Mouse (Mus musculus): ENCODE data around the gene Map2k3. TPM values are rescaled to one million over a fixed set of nuclear protein-coding genes. Genes with fewer than 3 reads are reported as not detected.

The Map2k3 gene
- total RNA-seq, 1 experiment from 2014 or later, result 18.3 TPM

DNA sequence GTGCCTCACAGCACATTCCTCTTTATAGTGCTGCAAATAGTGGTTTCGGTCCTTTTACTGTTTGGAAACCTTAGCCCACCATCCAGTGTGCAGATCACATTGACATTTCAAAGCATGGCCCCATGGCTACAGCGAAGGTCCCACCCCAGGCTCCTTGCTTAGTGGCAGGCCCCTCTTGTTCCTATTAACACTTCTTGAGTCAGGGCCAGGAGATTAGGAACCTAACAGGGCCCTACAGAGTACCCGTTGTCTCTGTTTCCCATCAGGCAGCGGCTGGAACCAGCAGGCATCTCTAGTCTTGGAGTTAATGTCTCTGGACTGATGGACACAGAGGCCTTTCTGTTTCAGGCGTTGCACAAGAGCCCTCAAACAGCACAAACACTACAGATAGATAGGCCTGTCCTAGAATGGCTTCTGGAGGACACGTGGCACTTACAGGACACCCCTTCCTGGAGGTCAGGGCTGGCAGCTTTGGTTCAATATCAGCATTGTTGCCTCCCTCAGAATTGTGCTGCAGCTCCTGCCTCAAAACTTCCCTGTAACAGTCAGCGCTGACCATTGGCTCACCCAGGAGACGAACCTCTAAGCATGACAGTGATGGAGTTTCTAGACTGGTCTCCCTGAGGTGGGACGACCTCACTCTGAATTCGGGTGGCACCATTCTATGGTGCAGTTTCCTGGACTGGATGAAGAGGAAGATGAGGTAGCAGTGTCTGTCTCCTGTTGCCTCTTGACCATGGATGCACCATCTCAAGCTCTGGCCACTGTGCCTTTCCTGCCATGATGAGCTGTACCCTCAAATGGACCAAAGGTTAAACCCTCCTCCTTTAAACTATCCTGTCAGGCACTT, 22.6 kb downstream of the Map2k3 start:
- ATAC-seq (replicated peaks; ENCODE audit: low read depth, poor library complexity, severe bottlenecking), result no peak

DNA sequence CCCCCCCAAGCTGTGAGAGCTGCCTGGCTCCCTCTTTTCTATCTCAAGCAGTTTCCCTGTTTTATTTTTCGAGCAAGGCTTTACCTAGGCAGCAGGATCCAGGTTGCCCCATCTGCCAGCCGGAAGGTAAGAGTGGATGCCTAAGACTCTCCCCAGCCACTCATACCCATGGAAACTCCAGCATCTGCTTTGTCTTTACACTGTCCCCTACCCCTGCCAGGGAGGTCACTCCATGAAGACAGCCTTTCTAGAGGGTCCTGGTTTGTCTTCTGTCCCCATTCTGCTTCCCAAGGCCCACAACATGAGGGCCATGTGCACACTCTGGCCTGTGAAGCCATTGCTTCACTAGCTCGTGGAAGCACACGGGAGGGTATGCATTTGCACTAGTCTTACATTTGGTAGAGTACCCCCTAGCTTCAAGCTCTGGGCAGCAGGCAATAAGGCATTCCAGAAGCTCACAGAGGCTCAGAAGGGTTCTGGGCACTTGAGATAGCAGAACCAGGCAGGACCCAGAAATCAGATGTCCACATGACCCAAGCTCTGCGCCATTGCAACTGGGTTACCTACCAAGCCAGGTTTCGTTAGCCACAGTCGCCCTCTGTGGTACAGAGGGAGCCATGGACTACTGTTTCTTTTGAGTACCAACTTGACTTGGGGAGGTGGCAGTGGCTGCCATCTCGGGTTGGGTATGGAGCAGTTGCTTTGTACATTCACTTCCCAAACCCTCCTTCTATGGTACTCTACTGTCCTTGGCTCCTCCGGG, 24.0 kb downstream of the Map2k3 start:
- ATAC-seq (replicated peaks; ENCODE audit: low read depth, poor library complexity, severe bottlenecking), result no peak

DNA sequence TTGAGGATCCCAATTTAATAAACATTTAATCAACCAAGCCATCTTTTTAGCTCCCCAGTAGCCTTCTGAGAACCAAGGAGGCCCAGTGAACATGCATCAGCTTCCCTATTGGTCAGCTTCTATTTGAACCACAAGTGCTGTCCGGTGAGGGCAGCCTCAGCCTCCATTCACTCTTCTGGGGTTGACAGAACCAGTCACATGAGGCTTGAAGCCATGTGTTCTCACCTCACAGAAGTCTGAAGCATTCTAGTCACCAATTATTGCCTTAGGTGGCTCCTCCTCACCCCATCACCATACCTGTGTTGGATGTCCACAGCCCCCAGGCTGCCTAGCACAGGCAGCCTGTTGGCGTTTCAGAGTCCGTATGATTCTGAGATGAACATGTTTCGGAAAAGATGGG, 27.1 kb downstream of the Map2k3 start:
- no peak for ATAC-seq (replicated peaks; ENCODE audit: low read depth, poor library complexity, severe bottlenecking)

DNA sequence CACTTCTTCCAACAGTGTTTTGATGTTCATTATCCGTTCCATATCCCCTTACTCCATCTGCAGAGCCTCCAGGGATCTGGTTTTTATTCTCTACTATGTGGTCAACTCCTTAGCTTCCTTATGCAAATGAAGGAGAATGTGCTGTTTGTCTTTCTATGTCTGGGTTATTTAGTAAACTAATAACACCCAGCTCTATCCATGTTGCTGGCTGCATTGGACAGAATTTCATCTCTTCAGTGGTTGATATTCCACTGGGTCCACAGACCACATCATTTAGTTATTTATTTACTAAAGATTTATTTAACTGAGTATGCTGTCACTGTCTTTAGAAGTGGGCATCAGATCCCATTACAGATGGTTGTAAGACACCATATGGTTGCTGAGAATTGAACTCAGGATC, 29.3 kb downstream of the Map2k3 start:
- ATAC-seq (replicated peaks; ENCODE audit: low read depth, poor library complexity, severe bottlenecking), result no peak

DNA sequence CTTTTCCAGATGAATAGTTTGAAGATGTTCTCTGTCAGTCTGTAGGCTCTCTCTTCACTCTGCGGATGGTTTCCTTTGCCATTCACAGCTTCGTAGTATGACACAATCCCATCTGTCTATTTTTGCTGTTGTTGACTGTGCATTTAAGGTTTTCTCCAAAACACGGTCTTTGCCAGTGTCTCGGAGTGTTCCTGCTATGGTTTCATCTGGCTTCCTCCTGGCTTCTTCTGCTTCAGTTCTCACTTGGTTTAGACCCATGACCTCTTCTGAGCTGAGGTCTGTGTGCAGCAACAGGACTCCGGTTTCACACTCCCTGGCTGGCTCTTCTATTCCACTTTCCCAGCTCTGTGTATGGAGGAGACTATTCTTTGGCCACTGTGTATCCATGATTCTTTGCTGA, 30.9 kb downstream of the Map2k3 start:
- ATAC-seq (replicated peaks; ENCODE audit: low read depth, poor library complexity, severe bottlenecking), result no peak

DNA sequence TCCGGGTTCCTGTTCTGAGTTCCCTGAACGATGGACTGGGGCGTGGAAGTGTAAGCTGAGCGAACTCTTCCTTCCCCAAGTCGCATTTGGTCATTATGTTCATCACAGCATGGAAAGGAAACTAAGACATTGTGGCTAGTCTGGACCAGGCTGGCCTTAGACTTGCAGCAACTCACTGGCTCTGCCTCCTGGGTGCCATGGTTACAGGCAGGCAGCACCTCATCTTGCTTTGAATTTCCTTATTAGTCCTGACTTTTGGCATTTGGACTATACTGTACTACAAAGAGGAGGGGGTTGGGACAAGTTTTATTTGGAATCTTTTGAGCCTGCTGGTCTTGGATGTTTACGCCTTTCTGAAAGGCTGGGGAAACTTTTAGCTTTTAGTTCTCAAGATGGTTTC, 35.1 kb downstream of the Map2k3 start:
- no peak for ATAC-seq (replicated peaks; ENCODE audit: low read depth, poor library complexity, severe bottlenecking)

DNA sequence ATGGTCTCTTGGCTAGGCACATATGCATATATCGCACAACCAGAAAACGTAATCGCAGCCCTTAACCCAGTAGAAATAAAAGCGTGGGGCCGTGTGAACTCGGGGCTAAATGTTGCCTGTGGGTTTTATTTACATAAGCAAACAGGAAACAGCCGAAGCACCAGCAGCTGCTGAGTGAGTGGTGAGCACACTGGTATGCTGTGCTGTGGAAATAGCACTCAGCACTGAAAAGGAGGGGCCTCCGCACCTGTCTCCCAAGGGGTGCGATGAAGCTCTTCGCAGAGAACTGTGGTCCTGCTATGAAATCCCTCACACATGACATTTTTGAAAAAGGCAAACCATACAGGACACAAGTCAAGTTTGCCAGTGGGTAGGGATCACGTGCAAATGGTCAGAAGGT, 43.3 kb downstream of the Map2k3 start:
- no peak for ATAC-seq (replicated peaks; ENCODE audit: low read depth, poor library complexity, severe bottlenecking)

DNA sequence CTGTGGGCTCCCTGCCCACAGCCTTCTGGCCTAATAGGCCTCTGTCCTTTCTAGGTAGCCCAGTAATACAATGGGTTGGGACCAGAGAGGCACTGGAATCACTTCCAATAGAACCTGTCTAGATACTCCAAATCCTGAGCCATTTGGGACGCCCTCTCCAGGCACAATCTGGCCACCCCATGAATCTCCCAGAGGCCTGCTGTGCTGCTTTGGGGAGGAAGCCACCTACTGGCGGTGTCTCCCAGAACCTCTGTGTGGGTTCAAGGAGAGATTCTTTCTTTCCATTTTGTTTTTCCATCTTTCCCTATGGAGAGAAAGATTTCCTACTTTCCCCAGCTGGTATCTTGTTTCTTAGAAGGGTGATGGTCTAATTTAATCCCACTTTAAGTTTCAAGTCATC, 44.4 kb downstream of the Map2k3 start:
- ATAC-seq (replicated peaks; ENCODE audit: low read depth, poor library complexity, severe bottlenecking), result no peak

DNA sequence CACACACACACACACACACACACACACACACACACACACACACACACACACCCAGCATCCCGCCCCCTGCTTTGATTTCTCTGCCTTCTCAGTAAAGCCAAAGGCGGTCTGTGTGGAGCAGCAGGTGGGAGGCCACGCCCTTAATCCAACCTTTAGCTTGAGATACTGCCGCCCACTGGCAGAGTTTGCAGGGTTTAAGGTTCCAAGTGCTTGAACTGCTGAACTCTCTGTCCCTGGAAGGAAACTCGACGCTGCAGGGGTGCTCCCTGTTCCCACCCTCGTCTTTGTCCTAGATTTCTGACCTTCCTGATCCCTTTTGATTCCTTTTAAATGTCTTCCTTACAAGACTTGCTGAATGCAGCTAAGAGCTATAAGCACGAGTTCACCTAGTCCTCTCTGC, 44.9 kb downstream of the Map2k3 start:
- no peak for ATAC-seq (replicated peaks; ENCODE audit: low read depth, poor library complexity, severe bottlenecking)

DNA sequence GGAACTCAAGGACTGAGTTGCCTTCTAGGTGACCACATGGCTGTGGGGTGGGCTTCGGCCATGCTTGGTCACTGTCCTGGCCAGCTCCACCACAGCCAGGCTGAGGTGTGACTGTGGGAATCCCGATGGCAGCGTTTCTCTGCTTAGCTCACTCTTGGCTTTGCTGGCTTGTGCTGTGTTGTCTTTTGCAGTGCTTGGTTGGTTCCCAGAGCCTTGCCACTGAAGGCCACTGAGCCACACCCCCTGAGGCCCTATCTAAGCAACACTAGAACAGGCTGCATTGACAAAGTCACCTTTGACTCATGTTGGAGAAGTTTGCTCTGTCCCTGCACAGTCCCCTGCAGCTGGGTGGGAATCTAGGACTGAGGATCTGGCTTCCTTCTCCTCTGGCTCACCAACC, 45.3 kb downstream of the Map2k3 start:
- ATAC-seq (replicated peaks; ENCODE audit: low read depth, poor library complexity, severe bottlenecking), result no peak

DNA sequence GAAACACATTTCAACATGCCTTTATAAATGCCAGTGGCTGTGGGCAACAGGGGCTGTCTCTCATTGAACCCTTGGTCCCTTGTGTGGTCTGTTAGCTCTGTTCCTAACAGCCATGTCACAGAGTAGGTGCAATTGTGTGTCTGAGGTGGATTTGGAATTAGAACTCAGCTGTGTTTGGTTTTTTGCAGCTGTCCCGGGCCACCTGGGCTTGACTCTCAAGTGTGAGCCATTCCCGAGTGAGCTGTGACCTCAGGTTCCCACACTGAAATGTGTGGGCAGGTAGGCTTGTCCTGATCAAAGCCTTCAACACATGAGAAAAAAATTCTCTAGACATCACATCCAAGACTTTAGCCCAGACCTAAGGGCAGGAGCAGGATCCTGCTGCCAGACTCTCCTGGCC, 46.8 kb downstream of the Map2k3 start:
- ATAC-seq (replicated peaks; ENCODE audit: low read depth, poor library complexity, severe bottlenecking), result no peak

DNA sequence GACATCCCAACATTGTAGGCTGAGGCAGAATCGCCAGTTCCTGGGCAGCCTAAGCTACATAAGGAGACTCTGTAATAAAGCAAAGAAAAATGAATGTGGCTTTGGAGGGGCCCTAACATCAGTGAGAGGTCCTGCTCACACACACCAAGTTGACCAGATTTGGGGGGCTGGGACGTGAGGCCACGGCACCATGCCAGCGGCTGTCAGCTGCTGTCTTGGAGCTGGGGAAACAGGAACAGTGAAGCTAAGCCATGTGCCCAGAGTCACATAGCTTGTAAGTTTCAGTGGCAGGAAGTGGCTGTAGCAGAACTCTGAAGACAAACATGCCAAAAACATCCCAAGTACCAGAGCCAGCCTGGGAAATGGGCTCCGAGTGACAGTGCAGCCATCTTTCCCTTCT, 48.0 kb downstream of the Map2k3 start:
- no peak for ATAC-seq (replicated peaks; ENCODE audit: low read depth, poor library complexity, severe bottlenecking)

DNA sequence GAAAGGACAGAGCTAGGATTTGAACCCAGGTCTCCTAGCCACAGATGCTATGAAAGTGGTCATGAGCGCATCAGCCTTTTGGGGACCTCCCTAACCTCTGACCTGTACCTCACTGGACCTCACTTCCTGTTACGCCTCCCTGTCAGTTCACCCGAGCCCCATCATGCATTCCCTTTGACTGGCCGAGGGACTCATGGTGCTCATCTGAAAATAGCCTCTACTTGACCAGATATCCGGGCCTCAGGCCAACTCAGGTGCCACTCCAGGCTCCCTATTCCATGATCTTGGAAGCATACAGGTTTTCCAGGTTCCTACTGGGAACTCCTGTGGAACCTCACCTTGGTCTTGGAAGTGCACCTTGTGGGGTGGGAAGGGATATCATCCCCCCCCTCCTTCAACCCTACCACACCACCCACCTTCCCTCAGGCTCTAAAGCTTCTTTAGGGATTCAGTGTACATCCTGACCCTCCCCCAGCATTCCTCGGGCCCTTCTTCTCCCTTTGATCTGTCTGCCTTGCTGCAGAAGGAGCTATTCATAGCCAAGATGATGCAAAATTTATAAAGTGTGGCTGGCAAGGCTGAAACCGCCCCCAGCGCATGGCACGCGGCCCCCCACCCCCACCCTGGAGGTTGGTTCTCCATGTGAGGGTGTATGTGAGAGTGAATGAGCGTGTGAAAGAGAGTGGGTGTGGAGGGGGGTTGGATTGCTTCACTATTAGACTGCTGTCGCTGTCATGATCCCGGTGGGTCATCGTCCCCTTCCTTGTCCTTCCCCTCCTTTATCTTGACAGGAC, 50.1 kb downstream of the Map2k3 start:
- no peak for ATAC-seq (replicated peaks; ENCODE audit: low read depth, poor library complexity, severe bottlenecking)

DNA sequence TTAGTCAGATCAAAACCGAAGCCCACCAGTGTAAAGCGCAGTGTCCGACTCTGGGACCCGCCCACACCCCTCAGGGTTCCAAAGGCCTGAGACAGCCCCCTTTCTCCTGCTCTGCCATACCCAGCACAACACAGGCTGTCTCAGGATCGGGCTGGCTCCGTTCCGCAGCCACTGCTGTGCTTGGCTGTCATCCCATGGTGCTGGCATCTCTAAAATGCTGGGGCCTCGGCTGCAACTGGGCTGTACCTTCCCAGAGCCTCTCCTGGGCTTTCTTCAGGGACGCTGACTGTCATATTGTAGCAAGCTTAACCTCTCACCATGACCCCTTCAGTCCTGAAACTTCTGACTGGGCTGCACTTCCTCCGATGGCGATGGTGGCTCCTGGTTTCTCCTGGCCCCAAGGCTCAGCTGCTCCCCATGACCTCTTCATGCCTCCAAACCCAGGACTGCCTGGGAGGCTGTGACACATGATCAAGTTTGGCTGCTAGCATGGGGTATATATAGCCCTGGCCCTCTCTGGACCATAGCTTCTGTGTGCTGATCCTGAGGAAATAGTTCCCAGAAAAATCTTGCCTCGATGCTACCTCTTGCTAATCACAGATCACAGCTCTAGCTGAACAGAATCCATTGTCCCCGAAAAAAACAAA, 53.2 kb downstream of the Map2k3 start:
- no peak for ATAC-seq (replicated peaks; ENCODE audit: low read depth, poor library complexity, severe bottlenecking)

DNA sequence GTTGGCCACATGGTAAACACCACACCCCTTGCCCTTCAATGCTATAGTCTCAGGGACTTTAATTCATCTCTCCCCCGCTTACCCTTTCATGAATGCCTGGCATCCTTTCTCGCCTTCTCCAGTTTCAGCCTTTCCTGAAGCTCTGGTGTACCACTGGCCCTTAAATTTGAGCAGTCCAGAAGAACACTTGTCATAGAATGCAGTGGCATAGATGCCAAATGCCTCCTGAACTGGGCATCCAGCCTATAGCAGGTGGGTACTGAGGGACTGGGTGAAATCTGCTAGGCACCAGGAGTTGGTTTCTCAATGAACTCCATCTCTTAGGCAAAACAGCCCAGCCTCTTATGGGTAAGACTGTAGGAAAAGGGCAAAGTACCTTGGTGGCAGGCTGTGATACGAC, 58.6 kb downstream of the Map2k3 start:
- ATAC-seq (replicated peaks; ENCODE audit: low read depth, poor library complexity, severe bottlenecking), result no peak

Other genes with a start within 250 kb of the Map2k3 start
- gene Llgl1, start 232.3 kb upstream of the Map2k3 start, total RNA-seq (2017), result 7.1 and 10.4 TPM in 2 replicates
- gene Flii, start 204.8 kb upstream of the Map2k3 start, total RNA-seq (2017), result 83.6 and 129 TPM in 2 replicates
- 3.5 TPM in 2 replicates for gene Mief2, start 203.6 kb upstream of the Map2k3 start, total RNA-seq (2017)
- gene Top3a, start 154.7 kb upstream of the Map2k3 start, total RNA-seq (2017), result 19.3 and 29.9 TPM in 2 replicates
- 15.3 and 21.3 TPM in 2 replicates for gene Smcr8, start 154.5 kb upstream of the Map2k3 start, total RNA-seq (2017)
- gene Shmt1, start 120.3 kb upstream of the Map2k3 start, total RNA-seq (2017), result 71.9 and 77.1 TPM in 2 replicates
- 10.7 and 14.1 TPM in 2 replicates for gene Dhrs7b, start 101.4 kb upstream of the Map2k3 start, total RNA-seq (2017)
- gene Tmem11, start 52.8 kb upstream of the Map2k3 start, total RNA-seq (2017), result 82.0 and 86.5 TPM in 2 replicates
- gene Natd1, start 17.3 kb upstream of the Map2k3 start, total RNA-seq (2017), result 1.4 and 1.7 TPM in 2 replicates
- gene Kcnj12, start 90.5 kb downstream of the Map2k3 start, total RNA-seq (2017), result not detected in 2 replicates
- 64.8 and 72.9 TPM in 2 replicates for gene Tnfrsf13b, start 194.7 kb downstream of the Map2k3 start, total RNA-seq (2017)
- gene Usp22, start 243.0 kb downstream of the Map2k3 start, total RNA-seq (2017), result 64.6 and 71.2 TPM in 2 replicates

All from common myeloid progenitor, adult 5-6 weeks (primary cell).